Mouse (Mus musculus) common myeloid progenitor, adult 5-6 weeks (primary cell): ENCODE measurements at regions not wholly inside any gene's neighbourhood (a gene's known extent, or its start where the extent isn't known, plus 50 kb on each side); places are given as distances from the start of the nearest gene placed in this dataset.
A peak's percentile ranks its signal among the peaks of the same experiment; 100 is the strongest.
"Not testable (repeated sequence)": the region's sequence is repeated elsewhere in the genome, so short reads cannot be mapped to it uniquely, and the experiment has no call there.

ENCODE experiments used
- ATAC-seq: replicated peaks from 2 replicates; pipeline ENCODE4 v1.8.0; 2016; ENCODE audit warnings: low read depth, mild to moderate bottlenecking, moderate TSS enrichment, inconsistent platforms; ENCODE audit not compliant: poor library complexity, severe bottlenecking

DNA sequence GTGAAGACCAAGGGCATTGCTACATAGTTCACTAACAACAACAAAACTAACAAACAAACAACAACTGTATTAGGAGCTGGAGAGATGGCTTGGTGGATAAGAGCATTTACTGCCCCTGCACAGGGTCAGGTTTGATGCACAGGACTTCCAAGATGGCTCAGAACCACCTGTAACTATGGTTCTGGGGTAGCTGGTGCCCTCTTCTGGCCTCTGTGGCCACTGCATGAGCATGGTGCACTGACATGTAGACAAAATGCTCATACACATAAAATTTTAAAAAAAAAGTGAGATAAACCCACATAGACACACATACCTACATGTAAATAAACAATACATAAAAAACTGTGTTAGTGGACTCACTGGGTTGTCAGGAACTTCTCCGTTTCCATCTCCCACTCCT, 172.5 kb downstream of the Nucb2 start:
- ATAC-seq, result no peak

GRCm38 (mm10) chr7:116679195-116679594, 175.0 kb downstream of the Nucb2 start:
- no peak for ATAC-seq

GRCm38 (mm10) chr7:116680523-116680922, 176.4 kb downstream of the Nucb2 start:
- no peak for ATAC-seq

DNA sequence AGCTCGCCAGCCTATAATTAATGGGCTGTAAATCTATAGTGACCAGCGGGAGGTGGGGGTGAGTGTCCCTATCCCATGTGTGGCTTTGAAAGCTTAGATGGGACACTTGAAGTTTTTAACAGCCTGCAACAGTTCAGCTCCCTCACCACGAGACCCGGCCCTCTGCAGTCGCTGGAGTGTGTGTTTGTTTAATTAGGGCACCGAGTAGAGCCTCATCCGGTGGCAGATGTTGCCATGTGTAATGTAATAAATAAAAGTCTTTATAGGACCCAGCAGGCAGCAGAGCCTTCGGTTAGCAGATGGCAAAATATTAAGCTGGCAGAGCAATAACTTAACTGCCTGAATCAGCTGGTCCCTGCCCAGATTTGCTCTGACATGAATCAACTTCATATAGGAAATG, 177.1 kb downstream of the Nucb2 start:
- ATAC-seq, result no peak

DNA sequence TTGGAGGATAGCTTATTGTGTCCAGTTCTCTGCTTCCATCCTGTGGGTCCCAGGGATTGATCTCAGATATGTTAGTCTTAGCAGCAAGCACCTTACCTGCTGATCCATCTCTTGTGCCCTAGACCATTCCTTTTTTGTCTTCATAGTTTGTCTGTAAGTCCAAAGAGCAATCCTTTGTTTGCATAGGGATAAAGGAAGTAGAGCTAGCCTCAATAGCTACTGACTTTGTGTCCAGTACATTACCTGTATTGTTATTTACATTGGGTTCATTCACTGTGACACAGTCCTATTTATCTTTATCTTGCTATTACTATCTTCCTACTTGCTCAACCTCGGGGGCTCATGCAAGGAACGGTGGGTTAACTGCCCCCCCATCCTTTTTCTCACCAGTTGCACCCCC, 196.2 kb downstream of the Nucb2 start:
- no peak for ATAC-seq

DNA sequence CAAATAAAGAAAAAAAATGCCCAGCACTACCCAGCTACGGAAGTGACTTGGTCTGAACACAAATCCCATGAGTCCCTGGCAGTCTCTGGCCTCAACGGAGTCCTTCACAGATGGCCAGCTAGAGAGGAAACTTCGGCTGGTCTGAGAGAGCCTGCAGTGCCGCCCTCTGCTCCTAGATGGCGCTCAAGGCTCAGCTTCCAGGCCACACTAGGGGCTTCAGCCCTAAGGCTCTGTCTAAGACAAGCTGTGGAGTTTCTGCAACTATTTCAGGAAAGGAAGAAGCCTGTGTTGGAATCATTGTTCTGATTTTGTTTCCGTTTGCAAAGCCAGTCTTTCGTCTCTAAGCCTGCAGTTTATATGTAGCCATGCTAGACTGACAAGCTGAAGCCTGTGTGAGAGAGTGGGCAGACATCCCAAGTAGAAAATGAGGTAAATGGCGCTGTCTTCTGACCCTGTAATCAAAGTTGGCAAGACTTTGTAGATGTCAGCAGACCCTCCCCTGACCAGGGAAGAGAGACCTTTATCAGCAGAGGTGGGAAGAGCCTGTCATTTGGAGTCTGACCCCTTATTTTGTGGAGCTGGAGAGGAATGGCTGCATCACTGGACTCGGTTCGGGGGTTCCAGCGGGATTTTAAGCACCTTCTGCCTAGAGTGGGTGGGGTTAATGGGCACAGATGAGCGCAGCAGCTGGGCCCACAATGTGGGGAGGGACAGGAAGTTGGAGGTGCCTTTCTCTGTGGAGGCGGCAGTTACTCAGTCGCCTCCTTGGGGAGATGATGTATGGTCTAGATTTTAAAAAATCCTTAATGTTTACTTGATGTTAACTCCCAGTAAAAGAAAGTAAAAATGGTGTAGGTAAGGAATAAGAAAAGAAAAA, 197.5 kb downstream of the Nucb2 start:
- peak; percentile 84; the same call in 1 of the 2 replicates for ATAC-seq

DNA sequence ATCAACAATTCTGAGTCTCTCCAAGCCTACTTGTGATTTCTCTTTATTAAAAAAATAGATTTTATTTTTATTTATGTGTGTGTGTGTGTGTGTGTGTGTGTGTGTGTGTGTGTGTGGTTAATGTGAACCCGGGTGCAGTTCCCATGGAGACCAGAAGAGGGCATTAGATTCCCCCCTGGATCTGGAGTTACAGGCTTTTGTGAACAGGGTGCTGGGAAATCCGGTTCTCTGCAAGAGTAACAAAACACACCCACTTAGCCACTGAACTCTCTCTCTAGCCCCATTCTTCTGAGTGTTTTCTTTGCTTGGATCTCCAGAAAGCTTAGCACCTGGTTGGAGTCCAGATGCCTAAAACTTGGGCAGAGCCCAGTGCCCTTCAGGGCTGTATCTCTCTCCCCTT, 198.4 kb downstream of the Nucb2 start:
- no peak for ATAC-seq

DNA sequence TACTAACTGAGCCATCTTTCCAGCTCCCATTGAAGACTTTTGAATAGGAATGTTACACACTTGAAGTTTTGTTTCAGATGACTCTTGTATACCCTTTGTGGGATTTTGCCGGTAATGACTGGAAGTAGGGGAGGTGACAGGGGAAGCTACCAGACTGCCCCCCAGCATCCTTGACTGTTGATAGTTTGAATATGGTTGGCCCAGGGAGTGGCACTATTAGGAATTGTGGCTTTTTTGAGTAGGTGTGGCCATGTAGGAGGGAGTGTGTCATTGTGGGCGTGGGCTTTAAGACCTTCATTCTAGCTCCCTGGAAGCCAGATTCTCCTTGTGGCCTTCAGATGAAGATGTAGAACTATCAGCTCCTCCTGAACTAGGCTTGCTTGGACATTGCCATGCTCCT, 207.4 kb downstream of the Nucb2 start:
- ATAC-seq, result no peak

GRCm38 (mm10) chr7:116713200-116713599, 209.0 kb downstream of the Nucb2 start:
- no peak for ATAC-seq

- ATAC-seq, result no peak
Observed at GRCm38 (mm10) chr7:116715234-116716046, 211.3 kb downstream of the Nucb2 start.

GRCm38 (mm10) chr7:116728379-116728778, 224.2 kb downstream of the Nucb2 start:
- ATAC-seq, result no peak

DNA sequence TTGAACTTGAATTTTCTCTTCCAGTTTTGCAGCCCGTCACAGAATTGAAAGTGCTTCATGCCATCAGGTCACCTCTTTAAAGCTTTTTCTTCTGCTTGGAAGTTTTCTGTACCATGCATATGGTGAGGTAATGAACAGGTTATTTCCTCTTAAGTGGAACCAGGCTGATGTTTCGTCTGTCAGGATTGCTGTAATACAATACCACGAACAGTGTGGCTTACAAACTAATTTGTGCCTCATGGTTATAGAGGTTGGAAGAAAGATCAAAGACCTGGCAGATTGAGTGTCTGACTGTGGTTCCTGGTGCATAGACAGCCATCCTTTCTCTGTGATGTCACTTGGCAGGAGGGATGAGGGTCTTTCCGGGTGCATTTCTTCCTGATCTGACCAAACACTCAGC, 225.6 kb downstream of the Nucb2 start:
- ATAC-seq, result no peak

DNA sequence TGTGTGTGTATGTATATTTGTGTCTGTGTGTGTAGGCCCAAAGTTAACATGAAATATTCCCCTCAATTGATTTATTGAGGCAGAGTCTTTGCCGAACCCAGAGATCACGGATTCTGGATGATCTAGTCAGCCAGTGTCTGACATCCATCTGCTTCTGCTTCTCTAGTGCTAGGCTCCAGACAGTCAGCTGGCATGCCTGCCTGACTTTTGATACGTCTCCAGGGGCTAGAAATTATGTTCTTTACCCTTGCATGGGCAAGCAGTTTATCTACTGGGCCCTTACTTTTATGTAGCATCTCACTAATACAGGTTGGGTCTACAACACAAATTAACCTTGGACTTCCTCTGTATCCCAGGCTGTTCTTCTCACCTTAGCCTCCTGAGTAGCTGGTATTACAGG, 231.5 kb downstream of the Nucb2 start:
- ATAC-seq, result no peak

GRCm38 (mm10) chr7:116736333-116736732, 232.2 kb downstream of the Nucb2 start:
- no peak for ATAC-seq

DNA sequence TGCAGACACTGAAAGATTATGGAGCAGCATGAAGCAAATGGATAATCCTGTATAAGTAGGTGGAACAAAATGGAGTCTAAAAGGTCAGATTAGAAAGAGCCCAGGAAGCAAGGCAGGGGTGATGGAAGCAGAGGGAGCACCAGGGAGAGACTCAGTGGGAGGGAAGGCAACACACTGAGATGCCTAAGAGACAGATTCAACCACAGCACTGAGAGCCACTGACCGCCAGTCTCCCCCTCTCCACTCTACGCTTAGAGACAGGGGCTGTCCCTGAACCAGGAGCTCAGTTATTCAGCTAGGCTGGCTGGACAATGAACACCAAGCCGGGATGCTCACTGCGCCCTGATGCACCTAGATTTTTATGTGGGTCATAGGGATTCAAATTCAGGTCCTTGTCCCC, 233.8 kb downstream of the Nucb2 start:
- no peak for ATAC-seq

- ATAC-seq, result no peak
Observed at GRCm38 (mm10) chr7:116754556-116754955, 250.4 kb downstream of the Nucb2 start.

DNA sequence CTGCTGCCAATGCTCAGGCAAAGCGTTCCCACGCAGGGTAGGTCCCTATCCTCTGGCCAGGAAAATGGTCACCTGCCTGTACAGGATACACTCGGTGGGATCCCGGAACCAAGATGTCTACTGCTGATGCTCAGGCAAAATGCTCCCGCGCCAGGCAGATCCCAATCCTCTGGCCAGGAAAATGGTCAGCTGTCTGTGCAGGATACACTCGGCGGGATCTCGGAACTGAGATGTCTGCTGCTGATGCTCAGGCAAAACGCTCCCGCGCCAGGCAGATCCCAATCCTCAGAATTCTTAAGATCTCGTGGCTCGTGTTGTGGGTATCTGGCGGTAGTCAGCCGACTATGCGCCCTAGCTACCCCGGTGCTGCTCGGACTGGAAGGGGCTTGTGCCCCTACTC, 288.0 kb downstream of the Nucb2 start:
- ATAC-seq, result not testable (repeated sequence)

GRCm38 (mm10) chr7:116808475-116808874, 304.3 kb downstream of the Nucb2 start:
- no peak for ATAC-seq

DNA sequence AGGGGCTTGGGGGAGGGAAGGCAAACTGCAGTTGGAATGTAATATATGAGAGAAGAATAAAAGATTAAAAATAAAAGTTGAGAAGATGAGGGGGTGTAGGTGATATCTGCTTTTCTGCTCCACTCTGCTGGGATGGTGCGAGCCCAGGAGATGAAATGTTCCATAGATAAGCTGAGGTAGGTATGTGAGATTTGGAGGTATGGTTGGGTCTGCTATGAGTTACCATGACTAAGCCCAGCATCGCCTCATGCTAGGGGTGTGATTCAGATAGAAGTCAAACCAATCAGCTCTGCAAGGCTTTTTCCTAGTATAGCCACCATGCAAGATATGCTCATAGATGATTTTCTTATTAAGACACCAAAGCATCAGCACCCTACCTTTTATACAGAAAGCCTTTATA, 312.3 kb downstream of the Nucb2 start:
- no peak for ATAC-seq

GRCm38 (mm10) chr7:116817991-116818390, 313.8 kb downstream of the Nucb2 start:
- ATAC-seq, result no peak

GRCm38 (mm10) chr7:116820613-116821012, 316.4 kb downstream of the Nucb2 start:
- no peak for ATAC-seq
